Mouse (Mus musculus) E14TG2a.4 (cell line): ENCODE results near the gene Pitpnm1.

ENCODE experiments used
- CTCF ChIP-seq: conservative IDR thresholded peaks from 2 replicates; pipeline ENCODE4 v1.5.1; 2014; ENCODE audit warnings: low read length
- NANOG ChIP-seq: IDR thresholded peaks from 2 replicates; pipeline ENCODE4 v1.6.1; 2014; ENCODE audit warnings: borderline replicate concordance, low read length, mixed read lengths
- POU5F1 ChIP-seq: IDR thresholded peaks from 2 replicates; pipeline ENCODE4 v1.6.1; 2014; ENCODE audit warnings: low read length, borderline replicate concordance

- no peak for TF ChIP-seq CTCF
- TF ChIP-seq NANOG, result no peak
- TF ChIP-seq POU5F1, result no peak
These were observed 4.0 kb downstream of the Pitpnm1 start for GRCm38 (mm10) chr19:4103792-4104191.
